Mouse (Mus musculus) cerebellum, adult 9-10 months (tissue): ENCODE data around the gene Arl8b.
A peak's percentile ranks its signal among the peaks of the same experiment; 100 is the strongest.

Experiments used
- DNase-seq: peaks from one replicate; pipeline ENCODE4 v3.0.0; 2022

The Arl8b gene

DNA sequence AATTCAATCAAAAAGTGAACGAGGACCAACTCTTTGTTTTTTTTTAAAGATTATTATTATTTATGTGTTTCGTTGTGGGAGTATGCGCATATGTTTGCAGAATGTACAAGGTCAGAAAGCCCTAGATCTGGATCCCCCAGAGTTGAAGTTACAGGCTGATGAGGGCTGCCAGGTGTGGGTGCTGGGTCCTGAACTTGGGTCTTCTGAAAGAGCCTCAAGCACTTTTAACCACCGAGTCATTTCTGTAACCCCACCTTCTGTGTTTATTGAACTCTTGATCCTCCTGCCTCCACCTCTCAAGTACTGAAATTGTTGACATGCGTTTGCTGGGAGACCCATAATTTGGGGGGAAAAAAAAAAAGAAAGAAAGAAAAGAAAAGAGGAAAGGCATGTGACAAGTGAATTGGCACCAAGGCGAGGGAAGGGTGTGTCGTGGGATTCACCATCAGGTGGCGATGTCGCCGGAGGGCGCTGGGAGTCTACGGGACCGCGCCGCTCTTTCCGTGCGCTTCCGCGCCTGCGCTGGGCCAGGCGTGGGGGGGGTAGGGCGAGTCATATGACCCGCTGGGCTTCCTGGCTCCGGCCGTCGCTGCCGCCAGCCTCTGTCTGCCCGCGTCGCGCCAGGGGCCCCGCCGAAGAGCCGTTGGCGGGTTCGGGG, at the start of gene Arl8b:
Gene Arl8b, plus strand, starts transcription at position 574 of the 658 bp plus-strand sequence.
- DNase-seq = peak; percentile 95

- DNase-seq = peak; percentile 76
Observed at GRCm38 (mm10) chr6:108735910-108736750, 46.8 kb upstream of the Arl8b start.

DNA sequence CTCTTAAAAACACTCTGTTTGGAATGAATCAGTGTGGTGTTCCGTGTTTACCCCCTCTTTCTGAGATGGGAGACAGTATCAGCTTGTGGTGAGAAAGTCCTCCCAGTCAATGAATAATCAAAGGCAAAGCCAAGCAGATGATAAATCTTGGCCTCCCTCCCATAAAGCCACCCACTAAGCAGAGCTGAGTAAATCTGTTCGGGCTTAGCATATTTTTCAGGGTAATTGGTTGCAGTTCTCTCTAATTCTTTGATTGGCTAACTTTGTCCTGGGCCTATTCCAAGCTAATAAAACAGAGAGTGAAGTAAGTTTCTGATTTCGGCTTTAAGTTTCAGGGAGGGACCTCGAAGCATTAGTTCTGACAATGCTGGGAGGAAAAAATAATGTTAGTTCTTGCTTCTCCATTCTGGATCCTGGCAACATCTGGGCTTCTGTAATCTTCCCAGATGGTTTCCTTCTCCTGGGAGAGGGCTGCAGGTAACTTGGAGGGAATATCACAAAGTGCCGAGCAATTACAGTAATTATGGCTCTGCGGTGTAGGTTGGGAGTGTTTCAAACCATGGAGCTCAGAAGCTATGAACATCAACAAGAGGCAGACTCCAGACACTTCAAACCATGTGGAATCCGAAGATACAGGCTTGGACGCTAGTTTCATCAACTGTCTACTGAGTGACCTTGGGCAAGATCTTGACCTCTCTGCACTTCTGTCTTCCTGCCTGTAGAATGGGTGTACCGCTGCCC, 44.3 kb upstream of the Arl8b start:
- no peak for DNase-seq

- no peak for DNase-seq
Observed at GRCm38 (mm10) chr6:108740579-108740978, 42.3 kb upstream of the Arl8b start.

DNA sequence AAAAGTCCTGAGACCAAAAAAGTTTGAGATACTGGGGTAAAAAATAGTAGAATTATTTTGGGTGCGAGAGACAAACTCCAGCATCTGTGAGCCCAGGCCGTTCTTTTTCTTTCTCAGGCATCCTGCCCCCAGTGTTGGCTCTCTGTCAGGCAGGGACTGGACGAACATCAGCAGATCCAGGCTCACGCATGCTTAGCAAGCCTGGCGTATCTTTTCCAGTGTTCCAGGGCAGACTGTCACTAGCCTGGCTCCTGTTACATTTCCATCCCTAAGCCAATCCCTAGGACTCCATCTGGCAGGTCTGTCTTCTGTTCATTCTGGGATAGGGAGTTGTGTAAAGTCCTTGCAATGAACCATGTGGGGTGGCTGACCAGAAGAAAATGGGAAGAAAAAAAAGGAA, 39.2 kb upstream of the Arl8b start:
- DNase-seq = no peak

DNA sequence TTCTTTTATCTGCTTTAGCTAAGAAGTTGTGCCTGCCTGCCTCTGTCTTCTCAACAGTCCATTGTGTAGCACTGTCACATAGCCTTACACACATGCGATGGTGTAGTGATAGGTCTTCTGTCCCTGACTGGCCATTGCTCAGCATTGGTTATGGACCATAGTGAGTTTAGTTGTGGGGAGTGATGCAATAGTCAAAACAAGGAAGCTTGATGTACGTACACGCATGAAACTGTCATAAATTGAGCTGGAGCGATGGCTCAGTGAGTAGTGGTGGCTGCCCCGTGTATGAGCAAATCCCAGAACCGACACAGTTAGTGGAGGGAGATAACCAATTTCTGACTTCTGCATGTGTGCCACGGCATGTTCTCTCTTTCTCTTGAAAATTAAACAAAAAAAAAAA, 31.6 kb upstream of the Arl8b start:
- no peak for DNase-seq

DNA sequence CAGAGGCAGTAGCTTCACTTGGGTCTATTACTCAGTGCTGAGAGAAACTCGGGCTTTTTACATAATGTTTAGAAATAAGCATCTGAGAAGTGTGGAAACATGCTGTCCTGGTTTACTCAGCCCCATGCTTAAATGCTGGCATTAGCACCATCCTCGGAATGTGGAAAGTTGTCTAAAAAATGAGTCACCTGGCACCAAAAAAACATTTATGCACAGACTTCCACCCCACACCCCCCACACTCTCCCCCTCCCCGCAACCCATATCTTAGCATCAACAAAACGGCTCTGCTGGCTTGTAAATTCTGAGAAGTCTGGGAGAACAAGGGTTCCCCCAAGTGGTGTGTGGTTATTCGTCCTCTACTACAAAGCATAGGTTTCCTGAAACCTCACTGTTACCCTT, 30.5 kb upstream of the Arl8b start:
- no peak for DNase-seq

GRCm38 (mm10) chr6:108753536-108753935, 29.4 kb upstream of the Arl8b start:
- DNase-seq = no peak

GRCm38 (mm10) chr6:108754376-108754775, 28.5 kb upstream of the Arl8b start:
- DNase-seq = no peak

GRCm38 (mm10) chr6:108755936-108756335, 27.0 kb upstream of the Arl8b start:
- DNase-seq = no peak

DNA sequence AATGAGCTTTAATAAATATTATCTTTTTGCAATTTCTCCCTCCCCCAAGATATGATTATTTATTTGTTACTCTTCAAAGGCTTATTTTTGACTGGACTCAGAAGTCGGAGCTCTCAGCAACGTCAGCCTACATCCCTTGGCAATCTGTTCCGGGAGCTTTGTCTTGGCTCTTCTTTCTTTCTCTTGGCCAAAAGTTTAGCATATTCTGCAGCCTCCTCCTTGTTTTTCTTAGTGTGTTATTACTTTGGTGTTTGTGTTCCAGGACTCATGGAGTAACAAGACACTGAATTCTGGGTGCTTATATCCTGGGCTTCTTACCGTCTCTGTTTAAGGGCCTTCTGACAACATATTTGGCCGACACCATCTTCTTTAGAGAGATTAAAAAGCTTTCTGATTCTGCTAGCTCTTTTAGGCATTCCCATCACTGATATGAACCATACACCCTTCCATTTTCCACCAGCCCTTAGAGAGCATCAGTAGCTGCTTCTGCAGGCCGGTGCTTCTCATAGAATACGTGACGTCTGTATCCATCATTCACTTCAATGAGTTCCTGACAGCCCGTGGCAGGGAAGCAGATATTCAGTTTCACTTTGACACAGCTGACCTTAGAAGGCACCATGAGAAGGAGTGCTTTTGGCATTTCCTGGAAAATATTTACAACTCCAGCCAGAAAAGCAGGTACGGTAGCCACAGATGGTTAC, 23.8 kb upstream of the Arl8b start:
- DNase-seq = no peak

- peak; percentile 54 for DNase-seq
Observed at GRCm38 (mm10) chr6:108759698-108760039, 23.2 kb upstream of the Arl8b start.

DNA sequence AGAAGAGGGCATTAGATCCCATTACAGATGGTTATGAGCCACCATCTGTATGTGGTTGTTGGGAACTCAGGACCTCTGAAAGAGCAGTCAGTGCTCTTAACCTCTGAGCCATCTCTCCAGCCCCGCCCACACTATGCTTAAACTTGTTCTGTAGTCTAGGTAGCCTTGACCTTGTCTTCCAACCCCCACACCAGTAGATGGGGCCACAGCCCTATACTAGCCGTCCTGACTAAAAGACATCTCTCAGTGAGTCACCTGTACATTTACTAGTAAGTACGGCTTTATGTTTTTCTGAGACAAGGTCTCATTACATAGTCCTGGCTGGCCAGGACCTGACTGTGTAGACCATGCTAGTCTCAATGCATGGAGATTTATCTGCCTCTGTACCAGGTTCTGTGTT, 12.0 kb upstream of the Arl8b start:
- no peak for DNase-seq

GRCm38 (mm10) chr6:108772913-108773312, 10.0 kb upstream of the Arl8b start:
- peak; percentile 82 for DNase-seq

- no peak for DNase-seq
Observed at GRCm38 (mm10) chr6:108773480-108773879, 9.4 kb upstream of the Arl8b start.

- no peak for DNase-seq
Observed at GRCm38 (mm10) chr6:108776274-108776673, 6.6 kb upstream of the Arl8b start.

DNA sequence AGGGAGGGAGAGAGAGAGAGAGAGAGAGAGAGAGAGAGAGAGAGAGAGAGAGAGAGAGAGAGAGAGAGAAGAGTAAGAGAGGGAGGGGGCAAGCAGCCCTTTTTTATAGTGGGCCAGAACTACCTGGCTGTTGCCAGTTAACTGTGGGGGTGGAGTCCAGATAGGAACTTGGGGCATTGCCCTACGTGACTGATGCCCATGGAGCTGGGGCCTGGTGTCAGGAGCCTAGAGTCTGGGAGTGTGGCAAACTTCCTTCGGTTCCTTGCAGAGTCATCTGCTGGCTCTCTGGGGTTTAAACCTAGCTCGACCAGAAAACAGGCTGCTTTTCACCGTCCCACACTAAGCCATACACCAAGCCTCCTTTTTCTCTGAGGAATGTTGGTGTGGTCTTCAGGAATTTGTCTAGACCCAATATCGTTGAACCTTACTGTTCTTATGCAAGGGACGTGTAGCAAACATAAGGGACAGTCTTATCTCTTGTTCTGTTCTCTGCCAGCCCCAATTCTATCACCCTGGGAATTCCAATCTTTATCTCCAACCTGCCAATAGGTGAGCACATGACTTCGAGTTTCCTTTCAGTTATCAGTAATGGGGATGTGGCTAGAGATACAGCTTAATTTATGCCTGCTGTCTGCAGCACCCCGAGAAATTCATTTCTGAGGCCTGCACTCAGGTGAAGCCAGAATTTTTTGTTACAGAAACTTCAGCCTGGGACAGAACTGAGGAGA, 5.2 kb upstream of the Arl8b start:
- no peak for DNase-seq

DNA sequence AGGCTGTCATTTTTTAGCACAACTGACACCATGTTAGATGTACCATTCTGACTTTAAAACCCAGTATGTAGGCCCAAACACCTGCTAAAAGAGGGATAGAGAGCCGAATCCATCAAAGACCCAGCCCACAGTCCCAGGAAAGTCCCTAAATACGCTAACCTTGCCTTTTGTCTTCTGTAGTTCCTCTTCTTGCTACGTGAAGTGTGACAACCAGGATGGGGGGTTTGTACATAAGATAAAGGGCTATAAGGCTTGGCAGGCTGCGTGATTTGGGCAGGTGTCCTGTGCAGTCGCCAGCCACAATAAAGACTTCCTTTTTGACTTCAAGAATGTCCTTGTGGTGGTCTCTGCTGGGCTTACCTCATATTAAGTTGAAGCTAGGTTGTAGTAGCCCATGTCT, 4.5 kb upstream of the Arl8b start:
- DNase-seq = no peak

DNA sequence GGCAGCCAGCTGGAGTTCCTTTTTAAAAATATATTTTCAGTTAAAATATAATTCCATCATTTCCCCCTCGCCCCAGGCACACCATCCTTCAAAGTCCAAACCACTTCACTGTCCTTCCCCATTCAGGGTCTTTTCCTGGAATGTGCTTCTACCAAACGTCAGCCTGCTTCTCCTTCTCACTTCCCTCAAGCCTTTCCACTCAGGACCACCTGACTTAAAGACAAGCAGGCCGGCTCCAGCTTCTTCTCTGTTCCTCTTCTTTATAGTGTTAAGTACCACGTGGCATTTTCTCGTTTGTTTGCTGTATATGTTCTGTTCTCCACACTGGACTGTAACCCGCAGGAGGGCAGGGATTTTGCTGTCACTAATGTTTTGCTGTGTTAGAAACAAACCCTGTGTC, 1.0 kb upstream of the Arl8b start:
- DNase-seq = no peak

- peak; percentile 60 for DNase-seq
Observed at GRCm38 (mm10) chr6:108783184-108783881, 434 bp downstream of the Arl8b start.

GRCm38 (mm10) chr6:108784056-108784455, 1.2 kb downstream of the Arl8b start:
- DNase-seq = no peak

DNA sequence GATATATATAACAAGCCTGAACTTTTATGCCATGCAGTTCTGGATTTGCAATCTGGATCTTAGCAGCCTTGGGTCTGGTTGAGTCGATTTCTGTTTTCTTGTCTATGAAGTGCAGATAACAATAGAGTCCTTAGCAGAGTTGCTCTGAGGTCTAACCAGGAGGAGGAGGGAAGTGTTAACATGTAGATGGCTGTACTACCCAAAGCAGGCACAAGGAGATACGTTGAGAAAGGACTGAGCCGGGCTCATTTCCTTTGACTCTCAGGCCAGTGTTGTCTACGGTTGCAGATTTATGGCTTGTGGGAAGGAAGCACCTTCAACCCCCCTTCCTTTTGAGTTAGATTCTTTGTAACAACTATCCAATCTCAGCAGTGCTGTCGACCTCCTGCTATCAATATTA, 1.9 kb downstream of the Arl8b start:
- DNase-seq = no peak
